10 mouse cellular contexts compared by ENCODE assay signal in genomic region chr15:61618638-61619500, GRCm38 (mm10).
DNase-seq lines count a peak whose midpoint lies in the region; ATAC-seq lines count a peak whose summit lies in the region.
"Had no signal": no experiment of that assay in that cellular context is flagged by ENCODE, and none has a peak within 500 bp of the region (broad histone marks: within the 10 kb centered on the region; RNA-seq: fewer than 3 reads in every experiment).

No protein-coding gene starts in this region.

- ATAC-seq in CD4-positive, CD25-positive, alpha-beta regulatory T cell, adult 4 months = no peak

- DNase-seq in CD4-positive, CD25-positive, alpha-beta regulatory T cell, adult 2 months (ENCODE audit: low read depth, low spot score) = peak; percentile 64
- peak; percentile 10 for DNase-seq in thymus, postnatal 0 days (ENCODE audit: low spot score)
- DNase-seq in thymus, adult 18-20 months = no peak
- peak; percentile 46 for DNase-seq in induced T-regulatory cell, adult 2 months (ENCODE audit: low read depth)
- peak; percentile 15 for DNase-seq in thymus, postnatal 14 days
- no peak for DNase-seq in cerebellum, postnatal 25 days
- no peak for DNase-seq in adrenal gland, postnatal 10 days
- DNase-seq: cerebellum, adult 9-10 months; kidney, adult 9 months had no signal

Comparison
In these comparisons a context has a peak if more than half of its experiments do, and no peak if none do; other contexts are left out.
1. DNase-seq: peak in CD4-positive, CD25-positive, alpha-beta regulatory T cell, adult 2 months (single experiment), thymus, postnatal 0 days (single experiment), induced T-regulatory cell, adult 2 months (single experiment) and thymus, postnatal 14 days (single experiment); none in thymus, adult 18-20 months (0 of 2), cerebellum, postnatal 25 days (0 of 2) and adrenal gland, postnatal 10 days (single experiment).